Mouse (Mus musculus) Patski (cell line): ENCODE data around the gene Tmem254a. TPM values are rescaled to one million over a fixed set of nuclear protein-coding genes. Genes with fewer than 3 reads are reported as not detected.
A peak's percentile ranks its signal among the peaks of the same experiment; 100 is the strongest.
"Not testable (repeated sequence)": the region's sequence is repeated elsewhere in the genome, so short reads cannot be mapped to it uniquely, and the experiment has no call there.

Source experiments
- ATAC-seq: fragments of 100-300 bp; one replicate; pipeline ENCODE4 v1.8.0; 2021
- CTCF ChIA-PET: fragments of 350-600 bp; sonication (Branson Sonifier 250); formaldehyde crosslinking; loops from one replicate; lab custom pipeline; 2022; ENCODE audit warnings: inconsistent platforms; lab: Charles Lee
- POLR2A ChIA-PET: fragments of 350-600 bp; sonication (Branson Sonifier 250); formaldehyde crosslinking; loops from one replicate; lab custom pipeline; 2022; ENCODE audit warnings: antibody characterized with exemption, inconsistent platforms; lab: Charles Lee
- DNase-seq: peaks from one replicate; pipeline ENCODE4 v3.0.0-alpha.2; 2011; ENCODE audit warnings: low read depth, low spot score
- H3K27me3 ChIP-seq: fragments of 371-371 bp; one replicate; pipeline ENCODE4 v1.5.1; 2021
- in situ Hi-C: fragments of 300-500 bp; cut with MboI; formaldehyde crosslinking; loops from 3 replicates; pipeline ENCODE4 v1.11.1; 2018; ENCODE audit warnings: low pct_unique_long_range_greater_than_20kb, mixed read lengths
- polyA plus RNA-seq: library from polyadenylated mRNA; unstranded; gene quantifications from one replicate; pipeline ENCODE4 v1.2.3, GENCODE M21; 2021

The Tmem254a gene
- 7.4 TPM for polyA plus RNA-seq

GRCm38 (mm10) chr14:25927562-25927881, at the start of gene Tmem254a:
Gene Tmem254a (minus strand): TSS chr14:25927672.
- in situ Hi-C loops, CTCF ChIA-PET, DNase-seq, H3K27me3 ChIP-seq, POLR2A ChIA-PET: not testable (repeated sequence)
- peak; percentile 69 for ATAC-seq

- DNase-seq, H3K27me3 ChIP-seq, ATAC-seq, in situ Hi-C loops, CTCF ChIA-PET, POLR2A ChIA-PET: not testable (repeated sequence)
Observed at GRCm38 (mm10) chr14:25957861-25958260, 30.4 kb upstream of the Tmem254a start.

- in situ Hi-C loops, CTCF ChIA-PET, POLR2A ChIA-PET: not testable (repeated sequence)
Observed at GRCm38 (mm10) chr14:25938004-25938403, 10.5 kb upstream of the Tmem254a start, which contains the start of gene Cphx1. Gene Cphx1 (plus strand): TSS chr14:25938304.

GRCm38 (mm10) chr14:25936867-25937630, 9.6 kb upstream of the Tmem254a start:
- H3K27me3 ChIP-seq: not testable (repeated sequence)

More at GRCm38 (mm10) chr14:25938004-25938403, 10.5 kb upstream of the Tmem254a start, which contains the start of gene Cphx1:
- DNase-seq, ATAC-seq, H3K27me3 ChIP-seq: not testable (repeated sequence)

GRCm38 (mm10) chr14:25926814-25927561, 484 bp downstream of the Tmem254a start:
- DNase-seq, H3K27me3 ChIP-seq, in situ Hi-C loops, CTCF ChIA-PET, POLR2A ChIA-PET: not testable (repeated sequence)
- ATAC-seq: peak; percentile 78

More at GRCm38 (mm10) chr14:25936867-25937630, 9.6 kb upstream of the Tmem254a start:
- in situ Hi-C loops, ATAC-seq, DNase-seq, CTCF ChIA-PET, POLR2A ChIA-PET: not testable (repeated sequence)

- POLR2A ChIA-PET, H3K27me3 ChIP-seq, CTCF ChIA-PET, in situ Hi-C loops, DNase-seq: not testable (repeated sequence)
- ATAC-seq: peak; percentile 67
Observed at GRCm38 (mm10) chr14:25918427-25919170, 8.9 kb downstream of the Tmem254a start.

- POLR2A ChIA-PET, CTCF ChIA-PET, in situ Hi-C loops, DNase-seq, H3K27me3 ChIP-seq, ATAC-seq: not testable (repeated sequence)
Observed at GRCm38 (mm10) chr14:25908976-25909375, 18.5 kb downstream of the Tmem254a start.

GRCm38 (mm10) chr14:25907272-25907671, 20.2 kb downstream of the Tmem254a start:
- CTCF ChIA-PET, H3K27me3 ChIP-seq, ATAC-seq, DNase-seq, POLR2A ChIA-PET, in situ Hi-C loops: not testable (repeated sequence)

- in situ Hi-C loops, POLR2A ChIA-PET, H3K27me3 ChIP-seq, DNase-seq, ATAC-seq, CTCF ChIA-PET: not testable (repeated sequence)
Observed at GRCm38 (mm10) chr14:25905243-25905642, 22.2 kb downstream of the Tmem254a start.

- in situ Hi-C loops, ATAC-seq, DNase-seq, CTCF ChIA-PET, H3K27me3 ChIP-seq, POLR2A ChIA-PET: not testable (repeated sequence)
Observed at GRCm38 (mm10) chr14:25903000-25903399, 24.5 kb downstream of the Tmem254a start, which contains the start of gene Plac9a. Gene Plac9a (minus strand): TSS chr14:25903100.

- in situ Hi-C loops, DNase-seq, ATAC-seq, CTCF ChIA-PET, H3K27me3 ChIP-seq, POLR2A ChIA-PET: not testable (repeated sequence)
Observed at GRCm38 (mm10) chr14:25895686-25896085, 31.8 kb downstream of the Tmem254a start.

GRCm38 (mm10) chr14:25894566-25894965, 32.9 kb downstream of the Tmem254a start:
- in situ Hi-C loops, DNase-seq, POLR2A ChIA-PET, H3K27me3 ChIP-seq, ATAC-seq, CTCF ChIA-PET: not testable (repeated sequence)

- DNase-seq, CTCF ChIA-PET, H3K27me3 ChIP-seq, POLR2A ChIA-PET, ATAC-seq, in situ Hi-C loops: not testable (repeated sequence)
Observed at GRCm38 (mm10) chr14:25885886-25886285, 41.6 kb downstream of the Tmem254a start.

- ATAC-seq, CTCF ChIA-PET, H3K27me3 ChIP-seq, POLR2A ChIA-PET, in situ Hi-C loops, DNase-seq: not testable (repeated sequence)
Observed at GRCm38 (mm10) chr14:25881769-25882168, 45.7 kb downstream of the Tmem254a start.
